Mouse (Mus musculus) intestine, embryonic 15.5 days (tissue): ENCODE measurements around the gene Btf3. TPM values are rescaled to one million over a fixed set of nuclear protein-coding genes. Genes with fewer than 3 reads are reported as not detected.

ENCODE experiments used
- ATAC-seq: fragments of 200-750 bp; cut with Nextera tagmentation; 2 replicates; pipeline ENCODE4 v1.8.0; 2017; ENCODE audit warnings: moderate TSS enrichment, moderate library complexity
- H3K27ac ChIP-seq: fragments of 300-500 bp; sonication (generic); 2 replicates; pipeline ENCODE4 v1.5.1; 2015; ENCODE audit warnings: mild to moderate bottlenecking, inconsistent platforms
- H3K27me3 ChIP-seq: fragments of 300-500 bp; sonication (generic); replicated peaks from 2 replicates; pipeline ENCODE4 v1.6.1; 2015; ENCODE audit warnings: inconsistent platforms
- H3K36me3 ChIP-seq: fragments of 300-500 bp; sonication (generic); 2 replicates; pipeline ENCODE4 v1.6.1; 2015; ENCODE audit warnings: inconsistent platforms
- H3K4me1 ChIP-seq: fragments of 300-500 bp; sonication (generic); replicated peaks from 2 replicates; pipeline ENCODE4 v1.6.1; 2015; ENCODE audit warnings: inconsistent platforms
- H3K4me2 ChIP-seq: fragments of 300-500 bp; sonication (generic); replicated peaks from 2 replicates; pipeline ENCODE4 v1.6.1; 2015; ENCODE audit warnings: mild to moderate bottlenecking, inconsistent platforms
- H3K4me3 ChIP-seq: fragments of 300-500 bp; sonication (generic); replicated peaks from 2 replicates; pipeline ENCODE4 v1.5.1; 2015; ENCODE audit warnings: inconsistent platforms
- H3K9ac ChIP-seq: fragments of 300-500 bp; sonication (generic); 2 replicates; pipeline ENCODE4 v1.6.1; 2015; ENCODE audit warnings: inconsistent platforms
- H3K9me3 ChIP-seq: fragments of 300-500 bp; sonication (generic); 2 replicates; pipeline ENCODE4 v1.6.1; 2016; ENCODE audit warnings: inconsistent platforms
- WGBS: fragments of 180-500 bp; shearing (Covaris S2); methylation state at CpG from one replicate; pipeline ENCODE4 v1.1.7; 2015; 5-methylcytosine and 5-hydroxymethylcytosine counted together
- polyA plus RNA-seq: library from polyadenylated mRNA; unstranded; fragments of >200 nt; fragmentation: Nextera tagmentation; extraction: Ambion mirVana; gene quantifications from 2 replicates; pipeline ENCODE4 v1.2.1, GENCODE M21; 2015

Gene Btf3
- polyA plus RNA-seq, 1 experiment from 2014 or later = 754 TPM

DNA sequence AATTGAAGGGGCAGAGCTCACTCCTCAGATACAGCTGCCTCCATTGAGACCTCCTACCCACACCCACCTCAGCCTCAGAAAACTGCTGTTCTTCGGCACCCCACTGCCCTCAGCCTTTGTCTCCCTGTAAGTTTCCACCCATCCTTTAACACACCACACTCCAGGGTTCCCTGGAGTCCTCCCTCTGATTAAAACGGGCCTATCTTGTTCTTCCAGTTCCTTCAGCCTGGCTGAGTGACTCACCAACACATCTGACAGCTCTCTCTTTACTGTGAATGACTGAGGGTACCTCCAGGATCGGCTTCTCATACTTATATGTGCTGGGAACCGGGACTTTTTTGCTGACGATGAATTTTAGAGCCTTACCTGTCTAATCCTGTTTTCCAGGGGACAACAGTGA is 20.7 kb downstream of the Btf3 start:
- no peak overlapping the region for H3K27ac ChIP-seq
- 45% methylated on average over 5 of the region's 5 CpGs for whole genome bisulfite sequencing

DNA sequence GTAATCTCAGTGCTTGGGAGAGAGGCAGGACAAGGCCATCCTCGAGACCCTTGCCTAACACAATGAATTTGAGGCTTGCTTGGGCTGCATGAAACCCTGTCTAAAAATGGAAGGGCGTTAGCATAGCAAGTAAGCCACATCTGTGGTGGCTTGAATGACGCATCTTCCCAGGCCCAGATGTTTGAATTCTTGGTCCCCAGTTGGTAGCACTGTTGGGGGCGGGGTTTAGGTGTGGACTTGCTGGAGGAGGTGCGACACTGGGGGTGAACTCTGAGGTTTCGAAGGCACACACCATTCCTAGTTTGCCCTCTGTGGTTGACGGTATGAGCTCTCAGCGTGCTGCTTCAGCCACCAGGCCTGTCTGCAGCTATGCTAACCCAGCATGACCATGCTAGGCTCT is 25.1 kb downstream of the Btf3 start:
- Histone ChIP-seq H3K4me2 (no peak overlapping the region), H3K27me3 (no peaks in the 10 kb centered on the region), H3K27ac (no peak overlapping the region), H3K4me1 (no peaks in the 10 kb centered on the region), H3K36me3 (no peaks in the 10 kb centered on the region), H3K9ac (no peak overlapping the region), H3K4me3 (no peak overlapping the region), H3K9me3 (no peaks in the 10 kb centered on the region)
- ATAC-seq = no peak
- WGBS = 85% methylated on average over 8 of the region's 8 CpGs

More for the DNA sequence above, 20.7 kb downstream of the Btf3 start:
- no peaks in the 10 kb centered on the region for H3K36me3 ChIP-seq
- no peaks in the 10 kb centered on the region for H3K9me3 ChIP-seq
- no peak overlapping the region for H3K9ac ChIP-seq
- no peak overlapping the region for H3K4me3 ChIP-seq
- peak; percentile 79 for ATAC-seq
- H3K27me3 ChIP-seq = no peaks in the 10 kb centered on the region
- H3K4me1 ChIP-seq = no peaks in the 10 kb centered on the region; the same call in 1 of the 2 replicates
- no peak overlapping the region for H3K4me2 ChIP-seq

DNA sequence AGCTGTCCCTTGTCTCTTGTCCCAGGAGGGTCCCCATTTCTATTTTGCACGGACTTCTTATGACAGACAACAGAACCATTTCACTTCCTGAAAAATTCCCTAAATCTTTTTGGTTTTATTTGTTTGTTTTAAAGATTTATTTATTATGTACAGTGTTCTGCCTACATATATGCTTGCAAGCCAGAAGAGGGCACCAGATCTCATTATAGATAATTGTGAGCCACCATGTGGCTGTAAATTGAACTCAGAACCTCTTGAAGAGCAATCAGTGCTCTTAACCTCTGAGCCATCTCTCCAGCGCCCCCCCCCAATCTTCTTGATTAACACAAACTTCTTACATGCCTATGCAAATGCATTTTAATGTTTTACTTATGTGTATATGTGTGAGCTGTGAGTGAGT is 26.1 kb downstream of the Btf3 start:
- Histone ChIP-seq H3K36me3 (no peaks in the 10 kb centered on the region), H3K4me1 (no peaks in the 10 kb centered on the region), H3K4me2 (no peak overlapping the region), H3K4me3 (no peak overlapping the region), H3K27me3 (no peaks in the 10 kb centered on the region), H3K9me3 (no peaks in the 10 kb centered on the region), H3K27ac (no peak overlapping the region), H3K9ac (no peak overlapping the region)
- ATAC-seq = no peak
- WGBS = 46% methylated on average over 2 of the region's 2 CpGs

DNA sequence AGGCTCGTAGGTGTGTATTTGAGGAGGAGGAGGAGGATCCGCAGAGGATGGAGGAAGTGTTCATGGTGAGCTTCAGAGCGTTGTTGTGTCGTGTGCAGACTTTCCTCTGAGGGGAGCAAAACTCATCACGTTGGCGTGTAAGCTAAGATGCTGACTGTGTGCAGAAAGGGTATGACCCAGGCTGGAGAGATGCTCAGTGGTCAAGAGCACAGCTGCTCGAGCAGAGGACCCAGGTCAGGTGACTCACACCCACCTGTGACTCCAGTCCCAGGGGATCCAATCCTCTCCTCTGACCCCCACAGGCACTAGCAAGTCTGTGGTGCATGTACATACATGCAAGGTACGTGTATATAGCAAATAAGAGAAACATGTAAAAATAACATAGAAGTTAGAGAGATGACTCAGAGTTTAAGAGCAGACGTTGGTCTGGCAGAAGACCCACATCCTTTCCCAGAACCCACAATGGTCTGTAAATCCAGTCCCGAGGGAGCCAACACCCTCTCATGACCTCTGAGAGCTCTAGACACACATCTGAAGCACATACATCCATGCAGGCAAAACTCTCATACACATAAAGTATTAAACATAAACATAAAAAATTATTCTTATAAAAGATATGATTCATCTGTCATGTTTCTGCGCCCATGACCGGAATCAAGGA is 35.7 kb downstream of the Btf3 start:
- H3K9me3 ChIP-seq = no peaks in the 10 kb centered on the region
- H3K27ac ChIP-seq = no peak overlapping the region
- no peak overlapping the region for H3K4me2 ChIP-seq
- H3K9ac ChIP-seq = no peak overlapping the region
- H3K4me3 ChIP-seq = no peak overlapping the region
- no peaks in the 10 kb centered on the region for H3K4me1 ChIP-seq
- H3K36me3 ChIP-seq = no peaks in the 10 kb centered on the region
- no peaks in the 10 kb centered on the region for H3K27me3 ChIP-seq
- no peak for ATAC-seq
- WGBS = 77% methylated on average over 12 of the region's 12 CpGs

DNA sequence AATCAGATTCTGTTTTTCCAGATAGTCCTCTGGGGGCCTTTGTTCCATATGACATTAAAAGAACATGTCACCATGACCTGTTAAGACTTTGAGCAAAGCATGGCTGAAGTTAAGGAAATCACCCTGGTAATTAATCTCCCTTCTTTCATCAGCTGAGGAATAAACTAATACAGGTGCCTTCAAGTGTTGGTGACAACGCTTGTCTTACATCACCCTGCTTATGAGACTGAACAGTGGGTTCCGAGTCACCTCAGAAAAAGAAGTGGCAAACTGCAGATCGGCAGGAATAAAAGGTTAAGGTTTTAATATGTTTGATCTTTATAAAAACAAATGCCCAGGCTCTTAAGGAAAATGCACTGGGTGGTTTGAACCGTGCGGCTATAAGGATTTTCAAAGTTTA is 37.1 kb downstream of the Btf3 start, which contains the start of gene Gm21976:
Gm21976 (plus strand) TSS at position 202 of the 400 bp plus-strand sequence.
- ATAC-seq = no peak
- H3K4me1 ChIP-seq = no peaks in the 10 kb centered on the region

DNA sequence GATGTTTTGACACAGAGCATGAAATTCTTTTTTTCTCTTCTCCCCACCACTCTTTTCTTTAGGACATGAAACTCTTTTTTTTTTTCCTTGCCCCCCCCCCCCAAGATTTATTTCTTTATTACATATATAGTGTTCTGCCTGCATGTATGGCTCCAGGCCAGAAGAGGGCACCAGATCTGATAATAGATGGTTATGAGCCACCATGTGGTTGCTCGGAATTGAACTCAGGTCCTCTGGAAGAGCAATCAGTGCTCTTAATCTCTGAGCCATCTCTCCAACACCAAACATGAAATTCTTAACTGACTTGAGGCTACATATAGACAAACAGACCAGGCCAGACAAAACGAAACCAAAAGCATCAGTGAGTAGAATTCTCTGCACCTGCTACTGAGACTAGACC is 39.3 kb downstream of the Btf3 start:
- Histone ChIP-seq H3K9me3 (no peaks in the 10 kb centered on the region), H3K4me1 (no peaks in the 10 kb centered on the region), H3K27ac (no peak overlapping the region), H3K4me2 (no peak overlapping the region), H3K9ac (no peak overlapping the region), H3K36me3 (peaks cover 4% of the 10 kb centered on the region; the same call in 1 of the 2 replicates), H3K4me3 (no peak overlapping the region), H3K27me3 (no peaks in the 10 kb centered on the region)
- ATAC-seq = no peak
- 90% methylated on average over 2 of the region's 2 CpGs for WGBS

More for the DNA sequence above, 37.1 kb downstream of the Btf3 start, which contains the start of gene Gm21976:
- no peaks in the 10 kb centered on the region for H3K36me3 ChIP-seq
- no peaks in the 10 kb centered on the region for H3K27me3 ChIP-seq
- no peak within 1 kb of the TSS for H3K4me3 ChIP-seq
- no peak within 1 kb of the TSS for H3K27ac ChIP-seq
- WGBS = 83% methylated on average over 5 of the region's 5 CpGs
- no peak within 1 kb of the TSS for H3K4me2 ChIP-seq
- H3K9me3 ChIP-seq = no peaks in the 10 kb centered on the region
- H3K9ac ChIP-seq = no peak within 1 kb of the TSS

DNA sequence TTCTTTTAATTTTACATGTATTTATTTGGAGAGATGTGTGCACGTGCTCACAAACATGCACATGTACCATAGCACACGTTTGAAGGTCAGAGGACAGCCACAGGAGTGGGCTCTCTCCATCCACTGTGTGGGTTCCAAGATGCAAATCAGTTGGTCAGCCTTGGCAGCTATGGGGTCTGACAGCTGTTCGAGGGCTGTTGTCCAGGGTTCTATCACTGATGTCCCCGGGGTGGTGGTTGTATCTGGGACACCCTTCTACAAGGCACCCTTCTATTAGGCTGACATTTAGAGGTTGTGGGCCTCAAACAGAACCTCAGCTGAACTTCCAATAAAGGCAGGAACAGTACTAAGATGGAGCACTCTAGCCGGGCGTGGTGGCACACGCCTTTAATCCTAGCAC is 40.6 kb downstream of the Btf3 start:
- Histone ChIP-seq H3K4me2 (no peak overlapping the region), H3K27ac (no peak overlapping the region), H3K9me3 (no peaks in the 10 kb centered on the region), H3K4me1 (no peaks in the 10 kb centered on the region), H3K36me3 (peaks cover 15% of the 10 kb centered on the region), H3K9ac (no peak overlapping the region), H3K4me3 (no peak overlapping the region), H3K27me3 (no peaks in the 10 kb centered on the region)
- WGBS = 89% methylated on average over 7 of the region's 7 CpGs
- no peak for ATAC-seq

DNA sequence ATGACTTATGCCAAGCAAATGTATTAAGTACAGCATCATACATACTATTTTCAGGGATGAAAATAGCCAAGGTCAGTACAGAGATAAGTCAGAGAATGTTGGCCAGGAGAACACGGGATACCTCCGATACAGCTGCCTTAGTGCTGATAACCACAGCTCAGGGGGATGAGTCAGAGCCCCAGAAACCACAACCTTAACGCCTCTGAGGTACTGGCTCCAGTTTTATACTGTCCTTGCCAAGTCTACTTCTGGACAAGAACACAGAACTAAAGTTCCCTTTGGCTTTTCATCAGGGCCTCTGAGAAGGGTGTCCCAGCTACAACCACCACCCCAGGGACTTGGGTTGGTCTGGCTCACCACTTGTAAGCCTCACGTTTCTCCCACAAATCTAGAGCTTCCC is 41.2 kb downstream of the Btf3 start:
- 81% methylated on average over 4 of the region's 4 CpGs for WGBS
- no peak overlapping the region for H3K4me3 ChIP-seq
- H3K27me3 ChIP-seq = no peaks in the 10 kb centered on the region
- H3K36me3 ChIP-seq = peaks cover 18% of the 10 kb centered on the region
- ATAC-seq = no peak
- no peaks in the 10 kb centered on the region for H3K9me3 ChIP-seq
- H3K27ac ChIP-seq = no peak overlapping the region
- no peak overlapping the region for H3K9ac ChIP-seq
- H3K4me1 ChIP-seq = no peaks in the 10 kb centered on the region
- H3K4me2 ChIP-seq = no peak overlapping the region

DNA sequence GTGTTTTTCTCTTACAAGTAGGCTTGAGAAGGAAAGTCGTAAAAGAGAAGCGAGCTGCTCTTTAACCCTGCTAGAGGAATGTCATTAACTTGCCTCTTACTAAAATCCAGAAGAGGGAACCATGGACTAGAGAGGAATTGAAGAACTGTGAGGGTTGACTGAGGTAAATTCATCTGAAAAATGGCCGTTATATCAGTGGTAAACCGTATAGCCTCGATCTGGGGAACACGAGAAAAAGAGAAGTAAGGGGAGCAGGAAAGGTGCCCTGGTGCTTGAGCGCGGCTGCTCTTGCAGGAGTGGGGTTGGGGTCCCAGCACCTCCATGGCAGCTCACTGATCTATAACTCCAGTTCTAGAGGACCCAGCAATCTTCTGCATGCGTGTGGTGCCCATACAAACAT is 42.8 kb downstream of the Btf3 start:
- Histone ChIP-seq H3K4me3 (no peak overlapping the region), H3K9ac (no peak overlapping the region), H3K4me1 (no peaks in the 10 kb centered on the region), H3K27ac (no peak overlapping the region), H3K4me2 (no peak overlapping the region), H3K9me3 (no peaks in the 10 kb centered on the region), H3K27me3 (no peaks in the 10 kb centered on the region), H3K36me3 (peaks cover 18% of the 10 kb centered on the region)
- WGBS = 93% methylated on average over 9 of the region's 9 CpGs
- ATAC-seq = no peak

DNA sequence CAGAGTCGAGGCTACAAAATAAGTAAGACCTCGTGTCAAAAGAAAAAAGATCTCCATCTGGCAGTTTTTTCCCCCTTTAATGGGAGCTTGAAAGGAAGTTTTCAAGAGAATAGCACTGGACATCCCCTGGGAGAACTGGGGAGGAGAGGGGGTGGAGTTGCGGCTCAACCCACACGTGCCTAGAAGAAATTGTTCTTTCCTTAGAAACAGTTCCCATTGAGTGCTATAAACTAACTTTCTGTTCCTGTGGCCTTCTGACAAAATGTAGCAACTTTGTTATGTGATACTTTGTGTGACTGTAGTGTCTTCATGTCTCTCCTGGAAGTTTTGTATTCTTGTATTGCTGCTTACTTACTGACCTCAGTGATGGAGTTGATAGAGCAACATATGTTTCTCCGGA is 52.7 kb downstream of the Btf3 start:
- no peak overlapping the region for H3K27ac ChIP-seq
- peaks cover 10% of the 10 kb centered on the region for H3K4me1 ChIP-seq
- H3K9ac ChIP-seq = peak overlapping the region; percentile 76
- H3K4me2 ChIP-seq = peak overlapping the region; percentile 63
- H3K27me3 ChIP-seq = no peaks in the 10 kb centered on the region
- 28% methylated on average over 5 of the region's 5 CpGs for WGBS
- no peak for ATAC-seq
- peak overlapping the region; percentile 84 for H3K4me3 ChIP-seq
- no peaks in the 10 kb centered on the region for H3K9me3 ChIP-seq
- no peaks in the 10 kb centered on the region for H3K36me3 ChIP-seq

DNA sequence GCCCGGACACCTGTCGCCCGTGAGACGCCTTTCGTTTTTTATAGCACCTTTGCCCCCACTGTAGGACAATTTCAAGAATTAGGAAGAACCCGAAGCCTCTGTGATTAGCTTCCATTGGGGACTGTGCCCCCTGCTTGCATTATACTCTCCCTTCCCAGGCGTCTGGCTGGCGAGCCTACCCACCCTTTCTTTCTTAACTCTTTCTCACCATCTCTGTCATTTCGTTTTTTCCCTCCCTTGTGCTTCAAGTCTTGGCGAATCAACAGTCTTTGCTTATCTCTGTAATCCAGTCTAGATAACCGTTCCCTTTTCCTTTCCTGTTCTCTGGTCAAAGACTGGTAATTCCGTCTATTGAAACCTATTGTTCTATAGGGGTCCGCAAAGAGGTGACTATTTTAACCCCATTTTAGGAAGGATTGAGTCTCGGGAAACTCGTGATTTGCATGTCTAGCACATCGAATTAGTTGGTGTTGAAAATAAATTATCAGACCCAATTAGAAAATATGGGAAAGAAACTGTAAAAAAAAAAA is 53.3 kb downstream of the Btf3 start:
- H3K4me3 ChIP-seq = peak overlapping the region; percentile 84
- 1% methylated on average over 16 of the region's 16 CpGs for WGBS
- no peaks in the 10 kb centered on the region for H3K27me3 ChIP-seq
- H3K36me3 ChIP-seq = no peaks in the 10 kb centered on the region
- no peaks in the 10 kb centered on the region for H3K9me3 ChIP-seq
- ATAC-seq = peak; percentile 27; the same call in 1 of the 2 replicates
- peaks cover 10% of the 10 kb centered on the region for H3K4me1 ChIP-seq
- peak overlapping the region; percentile 76 for H3K9ac ChIP-seq
- H3K4me2 ChIP-seq = peak overlapping the region; percentile 63
- H3K27ac ChIP-seq = peak overlapping the region; percentile 95

DNA sequence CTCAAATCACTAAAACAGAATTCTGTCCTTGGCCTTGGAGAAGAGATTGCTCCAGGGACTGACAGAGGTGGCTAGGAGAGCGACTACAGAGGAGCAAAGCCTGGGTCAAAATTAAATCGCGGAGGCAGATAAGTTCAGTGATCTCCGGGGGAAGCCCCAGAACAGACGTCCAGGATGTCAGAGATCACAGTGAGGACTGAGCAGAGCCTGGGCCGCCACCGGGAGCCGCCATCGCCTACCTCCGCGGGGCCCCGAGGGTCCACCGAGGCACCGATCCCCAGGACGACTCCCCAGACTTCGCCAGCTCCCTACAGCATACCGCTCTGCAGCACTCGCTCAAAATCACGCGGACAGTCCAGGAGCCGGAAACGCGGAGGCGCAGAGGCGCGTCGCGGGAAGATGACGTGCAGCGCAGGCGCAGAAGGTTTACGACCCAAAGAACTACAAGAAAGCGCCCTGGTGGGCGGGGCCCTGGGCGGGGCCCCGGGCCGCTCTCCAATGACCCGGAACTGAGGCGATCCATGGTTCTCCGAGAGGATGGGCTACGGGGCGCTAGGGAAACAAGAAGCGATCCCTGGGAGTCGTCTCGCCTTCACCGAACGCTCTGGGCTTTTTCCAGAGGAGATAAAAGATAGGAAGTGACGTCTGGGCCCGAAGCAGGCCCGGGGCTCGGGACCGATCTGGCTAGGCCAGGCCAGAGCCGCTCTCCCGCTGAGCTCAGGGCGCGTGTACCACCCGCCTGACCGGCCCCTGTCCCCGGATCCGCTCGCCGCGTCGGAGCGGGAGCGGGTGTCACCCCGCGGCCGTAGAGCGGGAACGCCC is 54.0 kb downstream of the Btf3 start, which contains the start of the genes Utp15 and Ankra2:
Utp15 (minus strand) TSS at position 406 of the 822 bp plus-strand sequence.
Ankra2 (plus strand) TSS at position 439 of the 822 bp plus-strand sequence.
- ATAC-seq = peak; percentile 100
- Histone ChIP-seq H3K27me3 (no peaks in the 10 kb centered on the region), H3K4me3 (peak within 1 kb of the TSS; percentile 84), H3K27ac (peak within 1 kb of the TSS; percentile 95), H3K9me3 (no peaks in the 10 kb centered on the region), H3K9ac (peak within 1 kb of the TSS; percentile 90), H3K36me3 (no peaks in the 10 kb centered on the region; the same call in 1 of the 2 replicates), H3K4me2 (peak within 1 kb of the TSS; percentile 64), H3K4me1 (peaks cover 10% of the 10 kb centered on the region)
- WGBS = under 1% methylated on average over 71 of the region's 71 CpGs
